Mouse (Mus musculus) heart, adult 9 months (tissue): ENCODE results near the gene G530012D18Rik.
"Not testable (repeated sequence)": the region's sequence is repeated elsewhere in the genome, so short reads cannot be mapped to it uniquely, and the experiment has no call there.

ENCODE experiments used
- DNase-seq, 2 experiments: peaks; one replicate each; pipeline ENCODE4 v3.0.0; 2022; ENCODE audit warnings: low spot score in 2 of 2

Gene G530012D18Rik

DNA sequence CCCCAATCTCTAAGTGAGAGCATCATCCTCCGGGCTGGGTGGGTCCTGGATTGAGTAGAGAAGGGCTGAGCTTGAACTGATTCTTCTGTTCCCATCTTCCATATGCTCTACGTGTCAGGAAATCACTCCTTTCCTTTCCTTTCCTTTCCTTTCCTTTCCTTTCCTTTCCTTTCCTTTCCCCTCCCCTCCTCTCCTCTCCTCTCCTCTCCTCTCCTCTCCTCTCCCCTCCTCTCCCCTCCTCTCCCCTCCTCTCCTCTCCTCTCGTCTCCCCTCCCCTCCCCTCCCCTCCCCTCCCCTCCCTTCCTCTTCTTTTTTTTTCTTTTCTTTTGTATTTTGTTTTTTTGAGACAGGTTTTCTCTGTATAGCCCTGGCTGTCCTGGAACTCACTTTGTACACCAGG, at the start of gene G530012D18Rik:
Gene G530012D18Rik (plus strand): TSS at position 301 of the 400 bp plus-strand sequence.
- not testable (repeated sequence) for DNase-seq

DNA sequence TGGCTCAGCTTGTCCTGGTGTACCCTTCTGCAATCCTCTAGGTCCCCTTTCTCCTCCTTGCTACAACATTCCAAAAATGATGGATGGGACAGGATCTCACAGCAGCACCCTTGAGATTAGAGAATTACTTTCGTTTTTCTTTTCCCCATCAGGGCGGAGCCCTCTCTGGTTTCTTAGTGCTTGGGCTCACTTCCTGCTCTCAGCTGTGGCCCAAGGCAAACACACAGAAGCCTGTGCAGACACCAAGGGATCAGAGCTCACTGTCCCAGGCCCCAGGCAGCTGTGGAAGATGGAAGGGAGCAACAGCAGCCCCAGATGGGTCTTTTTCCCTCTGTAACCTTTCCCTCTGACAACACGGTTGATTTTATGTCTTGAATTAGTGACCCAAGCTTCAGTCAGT, 49.1 kb upstream of the G530012D18Rik start:
- peak in 1 of 2 experiments; percentile 26 for DNase-seq

DNA sequence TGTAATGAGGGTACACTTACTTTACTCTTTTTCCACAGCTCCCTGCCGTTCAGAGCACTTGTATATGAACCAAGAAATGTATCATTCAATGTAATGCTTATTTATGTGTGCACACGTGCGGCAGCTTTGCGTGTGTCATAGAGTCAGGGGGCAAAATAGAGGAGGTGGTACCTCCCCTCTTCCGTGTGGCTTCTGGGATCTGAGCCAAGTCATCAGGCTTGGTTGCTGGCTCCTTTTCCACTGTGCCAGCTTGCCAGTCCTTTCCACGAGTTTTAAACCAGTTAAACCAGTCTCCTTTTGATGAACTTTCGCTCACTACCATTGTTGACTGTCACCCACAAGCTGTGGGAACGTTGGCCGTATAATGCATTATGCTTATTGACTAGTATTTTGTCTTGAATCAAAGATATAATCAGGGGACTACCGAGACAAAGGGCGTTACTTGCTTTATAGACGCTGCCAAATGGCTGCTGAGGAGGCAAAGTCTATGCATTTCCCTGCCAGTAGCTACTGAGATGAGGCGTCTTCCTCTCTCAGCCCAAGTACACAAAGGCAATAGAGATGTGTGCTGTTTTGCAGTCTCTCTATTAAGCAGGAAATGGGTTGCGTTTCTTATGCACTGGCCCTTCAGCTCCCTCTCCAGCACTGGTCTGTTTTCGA, 46.9 kb upstream of the G530012D18Rik start:
- DNase-seq: not testable (repeated sequence)

DNA sequence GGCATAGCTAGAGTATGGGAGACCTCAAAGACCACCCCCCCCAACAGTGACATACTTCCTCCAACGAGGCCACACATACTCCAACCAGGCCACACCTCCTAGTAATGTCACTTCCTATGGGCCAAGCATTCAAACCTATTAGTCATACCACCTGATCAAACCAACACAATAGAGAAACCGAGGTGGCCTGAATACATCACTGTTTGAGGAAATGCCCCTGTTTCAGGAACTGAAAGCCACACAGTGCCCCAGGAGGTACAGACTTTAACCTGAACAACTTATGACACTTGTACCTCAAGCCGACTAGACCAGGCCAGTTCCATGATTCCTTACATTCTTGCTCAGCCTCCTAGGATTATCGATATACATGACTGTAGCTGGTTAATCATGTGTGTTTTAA, 31.7 kb upstream of the G530012D18Rik start:
- DNase-seq: not testable (repeated sequence)

DNA sequence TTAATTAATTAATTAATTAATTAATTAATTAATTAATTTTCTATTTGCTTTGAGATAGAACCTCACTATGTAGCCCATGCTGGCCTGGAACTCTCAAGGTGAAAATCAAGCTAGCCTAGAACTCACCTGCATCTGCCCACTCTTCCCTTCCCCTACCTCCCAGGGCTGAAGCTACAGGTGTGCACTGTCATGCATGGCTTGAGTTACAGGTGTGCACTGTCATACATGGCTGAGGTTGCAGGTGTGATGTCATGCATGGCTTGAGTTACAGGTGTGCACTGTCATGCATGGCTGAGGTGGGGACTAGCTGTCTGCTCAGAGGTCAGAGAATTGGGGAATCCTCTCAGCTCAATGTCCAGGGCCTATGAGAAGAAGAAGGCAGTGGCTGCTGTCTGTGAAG, 29.0 kb upstream of the G530012D18Rik start:
- DNase-seq: not testable (repeated sequence)

DNA sequence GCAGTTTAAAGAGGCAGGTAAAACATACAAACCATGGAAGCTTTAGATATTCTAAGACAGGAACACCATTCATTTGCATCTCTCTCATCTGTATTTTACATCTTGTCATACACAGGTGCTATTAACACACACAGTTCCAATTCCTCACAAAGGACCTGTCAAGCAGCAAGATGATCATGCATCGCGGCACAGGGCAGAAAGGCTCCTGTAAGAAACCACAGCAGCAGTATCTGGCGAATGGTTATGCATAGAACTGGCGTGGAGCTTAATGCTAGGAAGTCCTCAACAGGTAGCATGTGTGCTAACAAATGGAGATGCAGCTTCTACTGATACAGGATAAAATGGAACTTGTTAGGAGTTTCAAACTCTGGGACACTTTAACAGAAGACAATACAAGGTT, 20.2 kb upstream of the G530012D18Rik start:
- peak in 1 of 2 experiments; percentile 26 for DNase-seq

DNA sequence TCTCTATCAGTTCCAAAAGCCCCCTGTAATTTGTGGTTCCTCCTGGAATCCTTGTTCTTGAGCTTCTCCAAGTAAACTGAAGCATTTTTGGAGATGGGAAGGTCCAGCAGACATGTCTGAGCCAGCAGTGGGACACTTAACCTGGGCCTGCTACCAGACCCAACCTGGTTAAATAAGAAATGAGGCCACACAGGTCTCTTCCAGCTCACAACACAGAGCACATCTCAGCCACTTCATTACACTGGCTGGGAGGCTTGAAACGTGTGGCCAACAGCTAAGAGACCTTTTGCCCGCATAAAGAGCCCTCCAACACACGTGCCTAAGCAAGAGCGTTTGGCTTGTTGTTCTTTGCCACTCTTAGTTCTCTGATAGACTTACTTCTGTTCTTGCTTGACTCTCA, 1.9 kb upstream of the G530012D18Rik start:
- DNase-seq: not testable (repeated sequence)

DNA sequence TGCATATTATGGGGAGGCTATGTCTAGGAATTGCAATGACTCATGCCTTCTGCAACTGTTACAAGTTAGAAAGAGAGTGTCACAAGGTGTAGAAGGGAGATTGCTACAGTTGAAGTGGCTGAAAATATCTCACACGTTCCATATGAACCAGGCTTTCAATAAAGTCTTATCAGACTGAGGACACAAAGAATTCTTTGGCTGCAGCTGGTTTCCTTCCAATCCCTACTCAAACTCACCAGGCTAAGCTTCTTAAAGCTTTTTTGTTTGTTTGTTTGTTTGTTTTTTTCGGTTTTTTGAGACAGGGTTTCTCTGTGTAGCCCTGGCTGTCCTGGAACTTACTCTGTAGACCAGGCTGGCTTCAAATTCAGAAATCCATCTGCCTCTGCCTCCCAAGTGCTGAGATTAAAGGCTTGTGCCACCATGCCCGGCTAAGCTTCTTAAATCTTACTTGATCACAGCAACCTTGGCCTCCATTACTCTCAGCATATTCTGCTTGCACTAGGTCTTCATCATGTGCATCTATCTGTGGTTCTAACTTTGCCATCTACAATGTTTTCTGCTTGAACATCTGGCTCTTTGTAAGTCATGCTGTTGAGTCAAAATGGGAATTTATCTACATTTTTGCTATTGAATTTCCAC, 3.0 kb downstream of the G530012D18Rik start:
- not testable (repeated sequence) for DNase-seq

DNA sequence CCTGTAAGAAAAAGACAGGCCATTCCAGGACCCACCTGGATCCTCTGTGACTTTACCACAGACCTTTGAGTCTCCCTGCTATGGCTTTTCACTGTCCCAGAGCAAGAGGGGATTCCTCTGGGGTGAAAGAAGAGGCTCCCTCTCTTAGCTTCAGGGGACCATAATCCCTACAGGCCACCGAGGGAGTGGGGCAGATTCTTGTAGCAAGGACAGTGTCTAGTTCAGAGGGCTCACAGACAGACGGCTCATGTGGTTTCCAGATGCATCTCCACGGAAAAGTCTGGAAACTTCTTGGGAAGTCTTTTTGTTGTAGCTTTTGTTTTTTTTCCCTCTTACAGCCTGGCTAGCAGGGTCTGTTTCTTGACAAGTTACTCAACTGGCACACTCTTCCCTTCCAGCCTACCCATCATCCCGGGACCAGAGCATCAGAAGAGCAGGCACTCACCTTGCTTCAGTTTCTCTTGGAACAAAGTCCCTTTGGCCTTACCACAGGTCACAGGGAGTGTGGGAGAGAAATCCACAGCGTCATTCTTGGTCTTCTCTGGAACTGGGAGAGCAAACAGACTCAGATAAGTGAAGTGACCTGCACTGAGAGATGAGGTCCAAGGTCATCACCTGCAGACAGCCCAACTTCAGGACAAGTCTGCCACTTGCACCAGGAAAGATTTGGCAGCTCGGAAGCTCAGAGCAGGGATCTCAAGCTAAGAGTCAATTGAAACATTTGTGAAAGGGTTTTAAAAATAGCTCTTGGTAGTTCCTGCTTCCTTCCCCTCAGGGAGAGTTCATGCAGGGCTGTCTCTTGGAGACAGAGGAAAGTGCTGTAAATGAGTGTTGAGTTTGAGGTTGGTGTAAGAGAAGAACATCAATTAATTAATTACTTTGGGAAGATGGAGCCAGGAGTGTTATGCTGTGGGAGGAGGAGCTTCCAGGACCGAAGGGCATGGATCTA, 4.0 kb downstream of the G530012D18Rik start:
- DNase-seq: not testable (repeated sequence)

DNA sequence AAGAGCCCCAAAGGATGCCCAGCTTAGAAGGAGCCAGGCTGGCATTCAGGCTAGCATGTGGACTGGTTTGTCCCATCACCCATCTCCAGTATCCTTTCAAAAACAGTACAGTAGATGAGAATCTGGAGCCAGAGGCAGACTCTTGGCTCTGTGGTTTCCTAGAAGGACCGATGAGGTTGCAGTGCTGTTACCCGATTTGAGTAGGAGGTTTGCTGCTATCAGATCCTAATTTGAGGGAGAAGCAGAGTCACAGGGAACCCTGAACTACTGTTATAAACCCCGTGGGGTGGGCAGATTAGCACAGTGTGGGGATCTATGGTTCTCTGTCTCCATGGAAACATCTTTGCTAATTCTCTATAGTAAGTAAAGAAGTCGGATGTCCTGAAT, 4.7 kb downstream of the G530012D18Rik start:
- DNase-seq: not testable (repeated sequence)

DNA sequence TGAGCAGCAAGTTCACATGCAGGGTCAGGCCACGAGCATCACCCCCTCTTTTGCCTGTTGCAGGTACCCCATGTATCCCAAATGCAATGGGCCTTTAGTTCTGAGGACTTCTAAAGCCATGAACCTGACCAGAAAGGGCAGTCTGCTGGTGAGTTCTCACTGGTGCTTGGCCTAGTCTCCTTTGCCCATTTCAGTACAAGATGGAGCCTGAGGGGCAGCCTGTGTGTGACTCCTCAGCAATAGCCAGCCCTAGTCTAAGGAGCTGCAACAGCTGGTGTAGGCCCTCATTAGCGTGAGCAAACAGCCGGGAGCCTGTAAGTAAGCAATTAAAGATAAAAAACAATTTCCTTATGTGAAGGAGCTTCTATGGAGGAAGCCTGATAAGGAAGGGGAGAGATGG, 5.1 kb downstream of the G530012D18Rik start:
- DNase-seq: not testable (repeated sequence)

DNA sequence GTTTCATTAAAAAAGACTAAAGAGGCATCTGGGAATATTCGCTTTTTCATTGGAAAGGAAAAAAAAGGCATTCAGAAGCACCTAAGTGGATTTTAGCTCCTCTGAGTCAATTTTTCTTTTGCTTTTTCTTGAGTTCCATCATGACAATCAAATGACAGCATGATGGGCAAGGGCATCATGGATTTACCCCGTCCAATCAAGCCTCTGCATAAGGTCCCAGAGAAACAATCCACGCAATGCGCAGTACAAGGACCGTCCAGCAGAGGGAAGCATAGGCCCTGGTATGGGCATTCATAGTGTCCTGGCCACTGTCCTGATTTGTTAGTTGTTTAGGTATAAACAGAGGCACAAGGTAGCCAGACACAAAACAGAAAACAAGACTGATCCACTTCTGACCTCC, 6.0 kb downstream of the G530012D18Rik start:
- DNase-seq: not testable (repeated sequence)

DNA sequence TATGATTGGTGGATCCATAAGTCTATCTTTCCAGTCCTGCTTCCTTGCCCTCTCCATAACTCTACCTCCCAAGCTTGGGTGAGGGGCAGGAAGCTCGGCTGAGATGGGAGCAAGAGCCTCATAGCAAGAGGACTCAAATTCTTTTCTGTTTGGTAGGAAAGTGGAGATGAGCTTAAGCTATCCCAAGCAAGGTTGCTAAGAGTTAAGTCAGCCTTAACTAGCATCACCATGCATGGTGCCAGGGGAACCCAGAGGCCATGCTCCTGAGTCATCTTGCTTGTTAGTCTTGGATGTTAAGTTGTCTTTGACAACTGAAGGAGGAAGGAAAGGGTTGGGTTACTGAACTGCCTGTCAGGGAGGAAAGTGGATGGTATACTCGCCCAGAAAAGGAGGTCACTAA, 13.2 kb downstream of the G530012D18Rik start:
- not testable (repeated sequence) for DNase-seq

DNA sequence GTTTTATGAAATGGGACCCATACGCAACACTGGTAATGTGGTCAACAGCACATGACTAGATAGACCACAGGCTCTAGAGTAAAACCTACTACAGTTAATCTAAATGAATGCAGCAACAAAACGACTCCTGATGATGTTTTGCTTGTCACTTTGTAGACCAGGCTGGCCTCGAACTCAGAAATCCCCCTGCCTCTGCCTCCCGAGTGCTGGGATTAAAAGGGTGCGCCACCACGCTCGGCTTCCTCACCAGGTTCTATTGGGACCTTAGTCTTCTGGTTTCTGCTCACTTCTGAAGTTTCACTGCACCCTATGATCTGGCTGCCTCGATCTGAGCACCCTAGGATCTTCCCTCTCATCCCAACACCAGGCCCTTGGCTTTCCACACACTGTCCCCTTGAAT, 17.1 kb downstream of the G530012D18Rik start:
- not testable (repeated sequence) for DNase-seq

DNA sequence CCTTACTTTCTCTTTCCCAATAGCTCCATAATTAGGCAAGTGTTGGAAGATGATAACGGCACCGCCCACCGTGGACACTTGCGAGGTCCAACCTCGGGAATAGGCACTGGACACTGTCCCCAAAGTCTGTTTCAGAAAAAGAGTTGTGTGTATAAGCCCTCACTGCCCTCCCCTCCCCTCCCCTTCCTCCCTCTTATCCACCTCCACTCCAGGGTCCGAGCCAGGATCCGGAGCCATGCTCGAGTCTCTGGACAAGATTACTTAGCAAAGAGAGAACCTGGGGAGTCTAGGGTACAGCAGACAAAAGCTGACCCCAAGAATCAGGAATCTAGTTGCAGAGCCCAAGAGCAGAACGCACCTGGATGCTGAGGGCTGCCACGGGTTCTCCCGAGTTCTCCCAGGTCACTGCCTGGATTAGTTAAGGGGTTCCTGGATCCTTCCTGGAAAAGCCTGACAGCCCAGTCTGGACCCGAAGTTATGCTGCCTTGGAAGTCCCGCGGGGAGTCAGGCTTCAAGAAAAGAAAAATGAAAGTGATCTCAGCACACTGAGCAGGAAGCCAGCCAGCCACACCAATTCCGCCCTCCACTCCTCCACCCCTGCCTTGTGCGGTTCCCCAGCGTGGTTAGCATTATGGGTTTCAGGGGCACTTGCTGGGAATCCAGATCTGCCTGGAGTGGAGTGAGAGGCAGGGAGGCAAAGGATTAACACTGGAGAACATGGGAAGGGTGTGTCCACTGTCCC, 23.0 kb downstream of the G530012D18Rik start, which contains the start of gene Sp110:
Gene Sp110 (minus strand): TSS at position 547 of the 742 bp plus-strand sequence.
- DNase-seq: not testable (repeated sequence)

DNA sequence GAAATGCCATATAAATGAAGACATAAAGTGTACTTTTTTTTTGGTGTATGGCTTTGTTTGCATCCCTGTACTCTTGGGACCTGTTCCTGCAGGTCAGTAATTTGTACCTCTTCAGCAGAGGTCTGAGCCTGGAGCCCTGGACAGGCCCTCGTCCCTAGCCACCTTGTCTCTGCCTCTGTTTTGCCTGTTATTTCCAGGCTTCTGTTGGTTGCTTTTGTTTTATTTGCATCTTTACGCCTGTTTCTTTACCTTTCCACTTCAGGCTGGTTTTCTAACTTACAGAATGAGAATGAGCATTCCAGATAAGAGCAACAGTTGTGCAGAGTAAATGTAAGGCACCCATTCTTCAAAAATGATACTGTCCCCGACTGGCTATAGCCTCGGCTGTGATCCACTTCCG, 24.6 kb downstream of the G530012D18Rik start, which contains the start of gene Sp140:
Gene Sp140 (plus strand): TSS at position 301 of the 400 bp plus-strand sequence.
- not testable (repeated sequence) for DNase-seq

DNA sequence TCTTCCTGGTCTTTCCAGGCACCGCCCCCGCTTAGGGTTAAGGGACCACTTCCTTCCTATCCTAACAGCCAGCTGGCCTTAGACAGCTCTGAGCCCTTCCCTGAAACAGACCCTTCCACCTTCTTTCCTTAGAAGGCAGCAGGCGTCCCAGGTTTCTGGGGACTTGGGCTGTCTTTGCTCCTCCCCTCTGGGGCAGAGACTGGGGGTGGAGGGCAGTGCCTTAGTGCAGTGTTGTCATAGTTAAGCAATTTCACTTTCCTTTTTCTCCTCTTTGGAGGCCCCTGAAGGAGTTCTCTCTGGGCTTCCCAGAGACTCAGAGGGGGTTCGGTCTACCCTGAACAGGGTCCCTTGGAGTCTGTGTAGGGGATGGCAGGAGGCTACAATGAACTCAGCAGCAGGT, 25.3 kb downstream of the G530012D18Rik start:
- peak; percentile 63 to 69 for DNase-seq

DNA sequence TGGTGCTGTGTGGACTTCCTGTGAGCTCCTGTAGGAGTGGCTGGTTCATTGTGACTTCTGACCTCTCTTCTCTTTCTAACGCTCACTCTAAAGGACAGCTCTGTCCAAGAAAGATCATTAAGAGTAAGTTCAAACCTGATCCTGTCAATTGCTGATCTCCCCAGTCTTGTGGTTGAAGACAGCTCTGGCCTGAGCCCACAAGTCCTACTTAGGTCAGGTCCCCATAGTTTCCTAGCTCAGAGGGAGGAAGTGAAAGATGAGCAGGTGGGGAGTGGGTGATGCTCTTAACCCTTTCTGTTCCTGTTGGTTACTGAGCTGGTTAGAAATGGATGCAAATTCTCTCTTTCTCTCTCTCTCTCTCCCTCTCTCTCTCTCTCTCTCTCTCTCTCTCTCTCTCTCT, 28.9 kb downstream of the G530012D18Rik start:
- DNase-seq: not testable (repeated sequence)

DNA sequence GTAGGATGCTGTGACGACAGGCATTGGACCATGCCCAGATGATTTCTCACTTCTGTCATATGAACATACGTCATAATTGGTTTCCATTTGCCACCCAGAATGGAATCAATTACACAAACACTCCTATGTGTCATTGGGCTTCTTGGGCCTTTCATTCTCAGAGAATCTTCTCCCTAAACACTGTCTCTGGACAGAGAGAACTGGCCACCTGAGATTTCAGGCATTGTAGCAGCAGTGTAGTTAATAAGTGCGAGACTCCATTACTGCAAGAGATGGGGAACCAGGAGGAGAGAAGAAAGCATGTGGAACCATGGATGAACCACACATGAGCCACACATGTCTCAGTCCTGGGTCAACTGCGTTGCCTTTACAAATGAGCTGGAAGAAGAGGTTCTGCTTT, 32.9 kb downstream of the G530012D18Rik start:
- DNase-seq: not testable (repeated sequence)

DNA sequence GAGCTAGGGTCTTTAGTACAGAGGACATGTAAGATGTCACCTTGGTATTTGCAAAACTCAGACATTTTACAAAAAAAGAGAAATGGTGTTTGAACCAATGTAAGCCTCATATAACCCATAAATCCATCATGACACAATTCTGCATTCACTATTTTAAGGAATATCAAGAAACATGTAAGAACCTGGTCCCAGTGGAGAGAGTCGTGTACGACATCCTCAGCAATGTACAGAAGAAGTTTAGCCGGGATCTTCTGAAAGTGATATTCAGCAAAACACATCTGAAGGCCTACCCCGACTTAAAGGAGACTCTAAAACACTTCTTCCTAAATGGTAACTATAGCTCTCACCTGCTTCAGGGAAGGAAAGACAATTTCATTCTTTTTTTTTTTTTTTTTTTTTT, 35.1 kb downstream of the G530012D18Rik start:
- DNase-seq: not testable (repeated sequence)

DNA sequence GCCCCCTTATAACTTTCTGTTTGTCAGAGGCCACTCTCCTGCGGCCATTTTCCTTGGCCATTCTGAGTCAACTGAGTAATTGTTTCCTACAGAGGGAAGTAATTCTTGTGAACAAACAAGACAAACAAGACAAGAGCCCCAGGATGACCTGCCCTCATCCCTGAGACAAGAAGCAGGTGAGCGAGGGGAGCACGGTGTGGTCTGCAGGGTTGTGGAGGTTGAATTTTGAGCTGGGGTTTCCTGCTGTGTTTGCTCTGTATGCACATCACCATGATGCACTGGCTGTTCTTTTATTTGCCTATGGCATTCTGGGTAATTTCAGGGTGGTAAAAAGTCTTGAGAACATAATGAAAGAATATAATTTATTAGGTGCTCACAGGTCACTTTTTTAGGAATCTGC, 39.6 kb downstream of the G530012D18Rik start:
- DNase-seq: not testable (repeated sequence)
